Mouse (Mus musculus): ENCODE results near the gene Dkk3. TPM values are rescaled to one million over a fixed set of nuclear protein-coding genes. Genes with fewer than 3 reads are reported as not detected.

Gene Dkk3
- total RNA-seq, 1 experiment from 2014 or later = not detected

DNA sequence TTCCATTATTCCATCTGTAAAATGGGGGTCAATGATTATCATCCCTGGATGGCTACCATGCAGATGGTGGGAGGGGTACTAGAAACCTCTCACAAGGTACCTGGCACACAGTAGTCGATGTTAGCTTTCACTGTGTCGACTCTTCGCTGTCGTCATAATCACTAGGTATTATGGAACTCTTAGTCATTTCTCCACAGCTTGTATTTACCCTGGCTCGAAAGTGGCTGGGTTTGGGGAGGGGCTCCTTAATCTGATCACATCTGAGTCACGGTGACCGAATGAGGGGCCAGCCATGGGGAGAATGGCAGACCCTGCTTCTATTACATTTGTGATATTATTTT, 20.7 kb downstream of the Dkk3 start:
- no peak for ATAC-seq (replicated peaks; ENCODE audit: insufficient number of reproducible peaks, low FRiP score, low TSS enrichment, poor library complexity, severe bottlenecking)

DNA sequence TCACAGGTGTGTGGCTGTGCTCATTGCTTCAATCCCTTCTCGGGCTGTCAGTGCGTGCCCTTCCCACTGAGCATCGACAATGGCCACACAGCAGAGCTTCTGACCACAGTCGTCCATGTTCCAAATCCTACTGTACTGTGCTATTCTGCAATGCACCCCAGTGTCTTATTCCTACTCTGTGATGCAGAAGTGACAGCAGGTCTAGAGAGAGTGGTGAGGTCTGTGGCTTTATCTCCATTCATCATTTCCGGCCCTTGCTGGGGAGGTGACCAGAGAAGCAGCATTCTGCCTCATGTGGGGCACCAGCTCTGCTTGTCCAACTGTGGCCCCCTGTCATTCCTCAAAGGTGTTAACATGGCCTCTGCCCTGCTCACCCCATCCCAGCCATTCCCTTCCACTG, 22.3 kb downstream of the Dkk3 start:
- no peak for ATAC-seq (replicated peaks; ENCODE audit: insufficient number of reproducible peaks, low FRiP score, low TSS enrichment, poor library complexity, severe bottlenecking)

DNA sequence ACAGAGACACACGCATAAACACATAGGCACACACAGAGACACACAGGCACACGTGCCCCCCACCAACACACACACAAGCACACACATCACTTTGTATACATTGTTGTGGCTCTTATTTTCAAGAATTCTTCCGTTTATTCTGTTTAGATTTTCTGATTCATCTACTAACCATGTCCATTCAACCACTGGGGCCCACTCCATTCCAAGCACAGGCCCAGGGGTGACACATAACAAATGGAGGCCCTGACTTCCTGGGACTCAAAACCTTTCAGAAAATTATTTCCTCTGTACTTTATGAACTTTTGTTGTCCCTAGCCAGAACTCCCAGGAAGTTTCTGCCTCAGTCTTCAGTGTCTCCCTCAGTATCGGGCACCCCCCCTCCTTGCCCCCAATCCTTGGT, 23.7 kb downstream of the Dkk3 start:
- no peak for ATAC-seq (replicated peaks; ENCODE audit: insufficient number of reproducible peaks, low FRiP score, low TSS enrichment, poor library complexity, severe bottlenecking)

DNA sequence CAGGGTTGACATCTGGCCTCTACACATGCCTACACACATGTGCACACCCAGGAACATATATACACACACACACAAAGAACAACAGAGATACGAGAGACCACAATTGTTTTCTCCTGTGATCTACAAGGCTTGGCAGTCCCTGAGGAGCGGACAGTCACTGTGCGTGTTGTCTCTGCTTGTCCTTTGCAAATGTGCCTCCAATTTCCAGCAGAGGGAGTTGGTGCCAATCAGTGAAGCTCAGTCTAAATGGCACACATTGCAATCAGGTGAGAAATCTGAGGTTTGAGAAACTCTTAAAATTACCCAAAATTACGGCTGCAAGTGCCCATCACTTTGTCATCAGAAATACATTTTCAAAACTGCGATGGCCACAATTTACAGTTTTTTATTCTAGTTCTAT, 25.6 kb downstream of the Dkk3 start:
- ATAC-seq (replicated peaks; ENCODE audit: insufficient number of reproducible peaks, low FRiP score, low TSS enrichment, poor library complexity, severe bottlenecking) = no peak

DNA sequence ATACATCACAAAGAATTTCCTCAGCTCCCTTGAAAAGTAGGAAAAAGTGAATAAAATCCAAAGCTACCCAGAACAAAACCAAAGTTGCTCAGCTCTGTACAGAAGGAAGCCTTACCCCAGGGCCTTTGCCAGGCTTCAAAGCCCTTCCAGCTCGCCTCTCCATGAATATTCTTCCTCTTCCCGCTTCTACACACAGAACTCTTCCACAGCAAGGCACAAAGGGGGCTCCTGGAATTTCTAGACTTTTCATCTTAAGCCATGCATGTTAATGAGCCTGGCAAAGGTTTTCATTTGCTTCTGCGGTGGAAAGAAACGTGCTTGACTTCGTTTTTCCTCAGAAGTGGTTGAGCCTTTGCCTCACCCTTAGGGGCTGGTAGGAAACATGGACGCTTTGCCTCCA, 26.9 kb downstream of the Dkk3 start:
- ATAC-seq (replicated peaks; ENCODE audit: insufficient number of reproducible peaks, low FRiP score, low TSS enrichment, poor library complexity, severe bottlenecking) = no peak

DNA sequence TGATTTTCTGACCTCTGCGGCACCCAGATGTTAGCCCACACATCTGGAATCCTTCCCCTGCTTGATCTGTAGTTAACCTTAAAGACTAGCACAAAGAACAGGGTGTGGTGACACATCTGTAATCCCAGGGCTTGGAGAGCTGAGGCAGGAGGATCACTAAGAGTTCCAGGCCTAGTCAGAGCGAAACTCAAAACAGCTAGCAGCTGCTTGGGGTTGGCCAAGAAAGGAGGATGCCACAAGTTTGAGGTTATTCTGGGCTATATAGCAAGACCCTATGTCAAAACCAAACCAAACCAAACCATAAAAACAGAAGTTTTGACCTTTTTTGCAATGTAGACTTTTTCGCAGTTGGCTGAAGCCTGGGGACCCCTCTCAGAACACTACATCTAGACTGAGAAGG, 28.2 kb downstream of the Dkk3 start:
- no peak for ATAC-seq (replicated peaks; ENCODE audit: insufficient number of reproducible peaks, low FRiP score, low TSS enrichment, poor library complexity, severe bottlenecking)

DNA sequence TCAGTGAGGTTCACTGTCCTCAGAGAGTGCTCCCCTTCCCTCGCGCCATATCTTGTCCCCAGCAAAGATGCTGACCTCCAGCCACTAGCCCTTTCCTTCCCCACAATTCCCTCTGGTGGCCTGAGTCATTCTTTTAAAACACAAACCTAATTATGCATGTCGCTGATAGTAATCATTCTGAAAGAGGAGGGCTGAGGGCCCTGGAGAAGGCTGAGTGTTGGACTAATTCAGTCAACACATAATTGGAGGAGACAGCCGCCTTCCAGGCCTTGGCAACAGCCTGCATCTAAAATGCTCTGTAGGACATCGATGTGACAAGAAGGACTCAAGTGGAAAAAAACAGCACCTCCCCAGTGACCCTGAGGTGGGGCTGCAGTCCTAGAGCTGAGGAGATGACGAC, 29.0 kb downstream of the Dkk3 start:
- no peak for ATAC-seq (replicated peaks; ENCODE audit: insufficient number of reproducible peaks, low FRiP score, low TSS enrichment, poor library complexity, severe bottlenecking)

DNA sequence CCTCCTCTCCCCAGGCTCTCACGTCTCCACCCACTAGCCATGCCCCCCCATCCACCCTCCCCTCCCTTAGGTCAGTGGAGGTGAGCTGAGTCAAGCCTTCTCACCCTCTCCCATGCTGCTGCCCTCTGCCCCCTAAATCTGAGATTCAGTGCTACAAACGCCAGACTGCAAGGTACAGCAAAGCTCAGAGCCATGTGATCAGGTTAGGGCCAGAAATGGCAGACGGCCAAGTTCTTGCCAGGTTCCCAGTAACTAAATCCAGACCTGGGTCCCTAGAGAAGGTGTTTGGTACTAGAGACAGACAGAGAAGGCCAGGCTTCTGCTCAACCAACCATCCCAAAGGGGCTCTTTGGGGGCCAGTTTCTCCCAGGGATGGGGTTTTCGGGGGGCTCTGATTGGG, 30.0 kb downstream of the Dkk3 start:
- ATAC-seq (replicated peaks; ENCODE audit: insufficient number of reproducible peaks, low FRiP score, low TSS enrichment, poor library complexity, severe bottlenecking) = no peak

DNA sequence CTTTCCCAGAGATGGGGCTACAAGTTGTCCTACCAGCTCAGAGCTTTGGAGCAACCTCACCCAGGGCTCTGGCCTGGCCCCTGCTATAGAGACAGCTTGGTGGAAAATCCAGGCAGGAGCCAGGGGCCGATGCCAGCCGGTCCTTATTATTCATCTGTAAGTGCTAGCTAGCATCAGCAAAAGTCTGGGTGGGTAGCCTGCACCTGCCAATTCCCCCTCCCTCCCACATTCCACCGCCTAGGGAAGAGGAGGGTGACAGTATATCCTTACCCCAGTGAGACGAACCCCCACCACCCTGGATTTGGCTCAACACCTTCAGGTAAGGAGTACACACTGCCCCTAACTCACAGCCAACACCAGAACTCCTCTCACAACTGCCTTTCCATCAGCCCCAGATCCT, 30.9 kb downstream of the Dkk3 start:
- no peak for ATAC-seq (replicated peaks; ENCODE audit: insufficient number of reproducible peaks, low FRiP score, low TSS enrichment, poor library complexity, severe bottlenecking)

DNA sequence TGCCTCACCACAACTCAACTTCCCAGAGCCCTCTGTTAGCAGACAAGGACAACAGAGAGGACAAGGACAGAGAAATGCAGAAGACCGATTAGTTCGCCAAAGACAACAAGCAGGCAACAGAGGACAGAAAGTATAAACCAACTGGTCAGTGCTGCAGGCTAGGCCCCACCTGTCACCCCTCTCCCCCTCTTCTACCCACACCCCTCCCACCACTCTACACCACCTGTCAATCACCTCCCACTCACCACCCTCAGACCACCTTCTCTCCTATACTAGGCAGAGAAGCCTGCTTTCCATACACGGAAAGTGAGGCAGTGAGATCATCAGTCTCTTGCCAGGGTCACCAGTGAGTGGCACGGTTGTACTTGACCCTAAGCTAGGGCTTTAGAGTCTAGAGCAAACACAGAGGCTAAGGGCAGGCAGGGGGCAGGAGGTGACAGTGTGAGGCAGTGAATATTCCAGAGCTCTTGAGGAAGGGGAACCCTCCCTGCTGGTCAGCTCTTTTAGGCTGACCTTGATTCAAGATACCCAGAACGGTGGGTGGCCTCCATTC, 31.7 kb downstream of the Dkk3 start:
- no peak for ATAC-seq (replicated peaks; ENCODE audit: insufficient number of reproducible peaks, low FRiP score, low TSS enrichment, poor library complexity, severe bottlenecking)

DNA sequence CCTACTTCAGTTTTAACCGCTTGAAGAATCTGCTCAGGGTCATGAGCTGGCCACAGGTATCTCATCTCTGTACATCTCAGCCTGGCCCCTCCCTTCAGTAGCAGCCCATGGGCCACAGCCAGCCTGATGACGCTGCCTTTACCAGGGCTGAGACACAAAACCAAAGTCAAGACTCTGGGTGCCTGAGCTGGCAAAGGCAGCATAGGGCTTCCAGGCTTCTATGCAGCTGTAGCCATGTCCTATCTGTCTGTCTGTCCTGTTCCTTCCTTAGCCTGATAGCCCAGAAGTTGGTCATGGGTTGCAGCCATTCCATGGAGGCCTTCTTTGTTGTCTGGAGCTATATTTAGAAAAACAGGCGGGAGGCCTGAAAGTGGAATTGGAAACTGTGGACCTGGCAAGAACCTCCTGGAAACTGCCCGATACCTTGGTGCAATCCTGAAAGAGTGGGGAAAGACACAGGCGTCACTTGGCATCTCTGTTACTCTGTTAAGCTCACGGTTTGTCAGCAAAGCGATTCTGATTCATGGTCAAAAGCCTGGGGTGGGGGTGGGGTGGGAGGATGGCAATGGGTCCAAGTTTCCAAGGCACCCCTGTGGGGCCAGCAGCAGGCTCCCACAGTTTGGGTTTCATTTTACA, 33.1 kb downstream of the Dkk3 start:
- ATAC-seq (replicated peaks; ENCODE audit: insufficient number of reproducible peaks, low FRiP score, low TSS enrichment, poor library complexity, severe bottlenecking) = no peak

DNA sequence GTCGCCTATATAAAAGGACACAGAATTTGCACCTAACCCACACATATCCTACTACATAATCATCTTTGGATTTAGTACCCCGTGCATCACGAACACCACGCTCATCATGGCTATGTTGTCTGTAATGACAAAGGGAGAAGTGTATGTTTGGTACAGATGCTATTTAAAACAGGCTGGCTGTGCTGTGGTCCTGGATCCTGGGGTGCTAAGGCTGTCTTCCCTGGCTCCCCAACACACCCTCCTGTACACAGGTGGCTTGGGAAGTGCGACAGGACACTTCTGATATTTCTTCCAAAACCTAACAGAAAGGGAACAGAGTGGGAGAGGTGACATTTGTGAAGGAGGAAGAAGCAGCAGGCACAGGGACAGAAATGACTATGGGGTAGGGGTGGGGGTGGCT, 35.2 kb downstream of the Dkk3 start:
- ATAC-seq (replicated peaks; ENCODE audit: insufficient number of reproducible peaks, low FRiP score, low TSS enrichment, poor library complexity, severe bottlenecking) = no peak

DNA sequence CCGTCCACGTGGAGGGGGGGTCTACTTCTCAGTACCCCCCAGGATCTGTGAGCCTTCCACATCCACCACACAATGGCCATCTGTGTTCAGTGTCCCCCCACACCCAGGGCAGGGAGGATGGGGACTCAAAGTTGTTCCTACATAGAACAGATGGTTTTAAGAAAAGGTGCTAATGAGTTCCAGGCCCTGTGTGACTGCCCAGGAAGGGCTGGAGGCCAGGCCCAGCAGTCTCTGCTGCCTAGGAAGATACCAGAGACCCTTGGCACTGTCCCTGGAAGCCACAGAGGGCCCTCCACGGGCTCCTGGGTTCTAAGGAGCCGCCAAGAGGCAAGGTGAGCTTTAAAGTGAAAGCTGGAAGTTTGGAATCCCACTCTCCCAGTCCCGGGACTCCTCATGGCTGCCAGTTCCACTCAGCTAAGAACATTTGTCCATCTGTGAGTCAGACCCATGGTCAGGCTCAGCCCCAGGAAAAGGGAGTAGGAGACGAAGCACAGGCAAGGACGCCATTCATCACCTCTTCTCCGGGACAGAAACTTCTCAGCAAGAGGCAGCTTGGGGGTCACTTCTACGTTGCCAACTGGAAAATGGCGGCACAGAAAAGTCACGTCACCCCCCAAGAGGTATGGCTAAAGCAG, 36.9 kb downstream of the Dkk3 start:
- ATAC-seq (replicated peaks; ENCODE audit: insufficient number of reproducible peaks, low FRiP score, low TSS enrichment, poor library complexity, severe bottlenecking) = no peak

DNA sequence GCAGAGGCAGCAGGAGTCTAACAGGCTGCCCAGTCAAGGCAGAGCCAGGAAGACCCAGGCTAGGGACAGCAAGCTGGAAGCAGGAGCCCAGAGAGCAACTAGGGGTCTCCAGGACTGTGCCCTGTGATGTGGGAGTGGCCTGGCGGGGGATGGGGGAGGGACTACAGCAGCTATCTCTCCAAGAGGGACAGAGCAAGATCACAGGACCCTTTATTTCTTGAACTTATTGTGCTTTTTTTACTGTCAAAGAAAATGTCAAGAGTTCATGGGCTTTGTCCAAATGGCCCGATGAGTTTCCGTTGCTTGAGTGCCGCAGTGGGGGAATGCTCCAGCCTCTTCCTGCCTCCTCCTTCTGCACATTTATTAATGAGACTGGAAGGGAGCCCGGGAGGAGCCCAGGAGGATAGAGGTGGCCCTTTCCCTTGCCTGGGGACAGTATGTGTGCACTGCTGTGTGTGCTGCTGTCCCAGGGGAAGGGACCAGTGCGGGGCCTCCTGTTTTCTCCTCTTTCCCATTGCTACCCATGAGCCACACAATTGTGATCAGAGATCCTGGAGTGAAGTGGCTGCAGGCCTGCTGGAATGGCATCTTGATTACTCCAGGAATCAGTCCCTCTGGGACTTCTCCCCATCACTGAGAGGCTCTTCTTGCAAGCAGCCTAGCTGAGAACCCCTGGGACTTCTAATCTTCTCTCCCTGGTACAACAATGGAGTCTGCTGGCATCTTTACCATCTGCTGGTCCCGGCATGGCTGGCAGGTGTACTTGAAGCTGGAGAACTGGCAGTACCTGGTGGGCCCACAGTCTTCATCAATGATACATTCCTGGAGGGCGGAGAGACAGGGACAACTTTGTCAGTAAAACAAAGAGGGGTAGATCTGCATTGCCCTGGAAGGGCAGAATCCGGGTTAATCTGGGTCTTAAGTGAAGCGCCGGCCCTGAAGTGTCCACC, 37.7 kb downstream of the Dkk3 start:
- ATAC-seq (replicated peaks; ENCODE audit: insufficient number of reproducible peaks, low FRiP score, low TSS enrichment, poor library complexity, severe bottlenecking) = no peak

DNA sequence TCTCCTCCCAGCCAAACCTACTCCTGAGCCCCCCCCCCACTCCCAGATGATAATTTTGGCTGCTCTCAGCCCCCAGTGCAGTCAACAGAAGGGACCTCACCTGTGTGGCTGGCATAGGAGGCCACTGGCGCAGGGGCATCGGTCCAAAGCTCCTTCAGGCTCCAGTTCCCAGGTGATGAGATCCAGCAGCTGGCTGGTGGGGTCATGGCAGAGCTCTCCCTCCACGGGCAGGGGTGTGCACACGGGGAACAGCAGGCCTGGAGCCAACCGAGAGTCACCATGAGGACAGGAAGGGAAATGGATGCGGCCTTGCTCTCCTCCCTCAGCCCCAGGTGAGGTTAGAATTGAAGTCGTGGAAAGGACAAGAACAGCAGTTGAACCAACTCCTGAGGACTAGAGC, 39.6 kb downstream of the Dkk3 start:
- ATAC-seq (replicated peaks; ENCODE audit: insufficient number of reproducible peaks, low FRiP score, low TSS enrichment, poor library complexity, severe bottlenecking) = no peak

DNA sequence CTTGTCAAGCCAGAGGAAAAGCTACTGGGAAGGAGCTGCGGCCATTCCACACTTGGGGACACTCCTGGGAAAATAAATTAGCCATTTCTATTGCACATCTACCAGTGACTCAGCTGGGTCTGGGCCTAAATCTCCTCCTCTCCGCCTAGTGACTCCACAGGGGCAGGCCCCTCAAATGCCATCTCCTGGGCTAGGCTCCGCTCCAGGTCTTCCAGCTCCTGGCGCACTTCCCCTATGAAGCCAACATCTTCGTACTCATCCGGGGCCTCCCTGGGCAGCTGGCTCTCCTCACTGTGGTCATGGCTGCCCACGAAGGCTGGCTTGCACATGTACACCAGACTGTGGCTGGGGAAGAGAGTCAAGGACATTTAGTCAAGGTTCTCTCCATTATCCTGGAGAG, 40.8 kb downstream of the Dkk3 start:
- no peak for ATAC-seq (replicated peaks; ENCODE audit: insufficient number of reproducible peaks, low FRiP score, low TSS enrichment, poor library complexity, severe bottlenecking)

DNA sequence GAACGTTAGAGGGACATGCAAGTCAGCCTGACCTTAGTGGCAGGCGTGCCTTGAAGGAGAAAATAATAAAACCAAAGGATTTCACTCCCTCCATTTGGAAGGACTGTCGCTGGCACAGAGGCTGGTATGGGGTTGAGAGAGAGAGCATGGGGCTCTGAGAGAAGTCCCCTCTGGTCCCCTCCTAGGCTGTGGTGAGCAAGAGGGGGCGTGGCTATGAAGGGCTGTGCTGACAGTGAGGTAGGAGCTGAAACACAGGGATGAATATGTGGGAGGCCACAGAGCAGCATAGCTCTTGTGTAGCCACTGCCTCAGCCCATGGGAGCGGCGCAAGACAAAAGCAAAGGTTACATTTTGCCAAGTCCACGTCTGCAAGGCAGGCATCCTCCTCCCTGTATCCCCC, 41.4 kb downstream of the Dkk3 start:
- no peak for ATAC-seq (replicated peaks; ENCODE audit: insufficient number of reproducible peaks, low FRiP score, low TSS enrichment, poor library complexity, severe bottlenecking)

DNA sequence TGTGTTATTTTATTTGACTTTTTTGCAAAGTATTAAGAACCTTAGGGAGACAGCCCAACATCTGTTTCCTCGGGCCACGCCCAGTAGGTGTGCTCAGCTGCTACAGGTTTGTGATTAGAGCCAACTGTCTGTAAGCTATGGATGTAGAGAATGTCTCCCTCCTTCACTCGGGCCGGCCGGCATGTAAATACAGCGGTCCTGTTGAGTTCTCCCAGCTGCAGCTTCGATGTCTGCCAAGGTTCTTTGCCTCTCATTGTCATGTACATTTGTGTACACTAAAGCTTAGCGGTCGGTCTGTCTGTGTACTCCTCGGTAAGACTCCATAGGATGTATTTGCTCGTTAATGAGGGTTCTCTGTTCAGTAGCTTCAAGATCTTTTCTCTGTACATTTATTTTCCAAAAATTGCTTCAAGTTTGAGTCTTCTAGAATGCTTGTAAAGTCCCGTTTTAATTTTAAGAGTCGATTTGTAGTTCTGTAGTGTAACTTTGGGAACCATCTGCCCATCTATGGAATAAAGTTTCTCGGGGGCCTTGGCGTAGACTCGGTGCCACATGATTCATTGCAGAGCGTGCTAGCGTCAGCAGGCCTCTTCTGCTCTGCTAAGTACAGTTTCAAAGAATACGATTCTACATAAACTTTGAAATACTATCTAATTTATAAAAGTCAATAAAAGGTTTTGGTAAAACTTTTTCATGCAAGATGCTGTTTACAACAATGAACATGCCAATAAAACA, 48.1 kb downstream of the Dkk3 start:
- no peak for ATAC-seq (replicated peaks; ENCODE audit: insufficient number of reproducible peaks, low FRiP score, low TSS enrichment, poor library complexity, severe bottlenecking)

DNA sequence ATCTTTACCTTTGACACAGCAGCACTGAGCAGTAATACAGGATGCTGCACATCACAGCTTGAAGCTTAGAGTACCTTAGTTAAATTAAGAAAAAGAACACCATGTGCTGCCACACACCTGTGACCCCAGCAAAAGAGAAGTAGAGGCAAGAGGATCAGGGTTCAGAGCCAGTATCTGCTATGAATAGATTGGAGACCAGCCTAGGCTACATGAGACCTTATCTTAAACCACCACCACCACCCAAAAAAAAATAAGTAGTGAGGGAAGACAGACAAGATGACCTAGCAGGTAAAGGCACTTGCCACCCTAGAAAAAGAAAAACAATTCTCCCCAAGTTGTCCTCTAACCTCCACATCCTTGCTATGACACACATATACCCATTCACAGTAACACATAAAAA, 50.1 kb downstream of the Dkk3 start:
- ATAC-seq (replicated peaks; ENCODE audit: insufficient number of reproducible peaks, low FRiP score, low TSS enrichment, poor library complexity, severe bottlenecking) = no peak

Measured in monocyte, adult 5-6 weeks (primary cell).